Mouse (Mus musculus): Measurements from ENCODE around the gene Cd96. TPM values are rescaled to one million over a fixed set of nuclear protein-coding genes. Genes with fewer than 3 reads are reported as not detected.

Cd96 gene
- total RNA-seq (2012; rRNA removed) = not detected in 2 replicates
- polyA plus RNA-seq (2012; ENCODE audit: insufficient read depth in 1 of 2, insufficient read length in 2 of 2, low read depth in 1 of 2, low replicate concordance in 2 of 2, missing spikeins in 1 of 2) = not detected

DNA sequence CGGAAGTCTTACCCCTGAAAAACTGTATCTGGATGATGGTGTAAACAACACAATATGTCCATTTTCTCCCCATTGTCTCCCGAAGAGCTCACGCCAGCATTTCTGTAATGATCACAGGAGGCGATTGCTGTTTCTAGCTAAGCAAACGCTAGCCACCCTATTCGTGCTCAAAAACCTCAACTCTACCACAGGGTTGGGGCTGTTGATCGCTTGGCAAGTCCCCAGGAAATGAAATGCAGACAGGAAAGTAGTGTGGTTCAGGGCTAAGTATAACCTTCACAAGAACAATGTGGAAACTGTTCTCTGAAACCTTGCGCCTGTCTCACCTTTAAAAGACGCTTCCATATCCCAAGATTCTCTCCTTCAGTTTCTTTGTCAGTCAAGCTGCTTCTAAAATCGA lies at the start of gene Cd96:
TSS of gene Cd96 (minus strand) at position 232 of the 400 bp plus-strand sequence.
- no peak within 1 kb of the TSS for H3K4me3 ChIP-seq (ENCODE audit: control insufficient read depth in 1 of 2, insufficient read depth in 1 of 2, low read depth in 2 of 2, low read length in 2 of 2)
- no peaks in the 10 kb centered on the region for H3K27me3 ChIP-seq (ENCODE audit: control insufficient read depth in 1 of 2, insufficient read depth in 2 of 2, low read length in 2 of 2)
- H3K9me3 ChIP-seq (replicated peaks; ENCODE audit: insufficient read depth, low read length) = no peaks in the 10 kb centered on the region
- H3K9ac ChIP-seq (ENCODE audit: control insufficient read depth, low read depth, low read length, poor library complexity, severe bottlenecking) = no peak within 1 kb of the TSS
- no peaks in the 10 kb centered on the region for H3K79me2 ChIP-seq (ENCODE audit: control insufficient read depth, insufficient read depth, low read length, poor library complexity)
- TF ChIP-seq HCFC1 (IDR thresholded peaks at IDR 0.05; ENCODE audit: low read depth, low read length) (no peak), MAZ (IDR thresholded peaks at IDR 0.05; ENCODE audit: low read depth, low read length) (no peak), RCOR1 (IDR thresholded peaks at IDR 0.05; ENCODE audit: low read depth, low read length) (no peak), CTCF (IDR thresholded peaks at IDR 0.05 in 2 of 3, conservative IDR thresholded peaks at IDR 0.05 in 1 of 3; ENCODE audit: control insufficient read depth in 1 of 3, insufficient read depth in 1 of 3, low read depth in 2 of 3, low read length in 3 of 3, poor library complexity in 1 of 3, severe bottlenecking in 1 of 3) (no peak), CHD1 (IDR thresholded peaks at IDR 0.05; ENCODE audit: low read depth, low read length) (no peak), SIN3A (IDR thresholded peaks at IDR 0.05; ENCODE audit: low read length) (no peak), TBP (IDR thresholded peaks at IDR 0.05; ENCODE audit: low read depth, low read length) (no peak), GABPA (IDR thresholded peaks at IDR 0.05; ENCODE audit: low read depth, low read length) (no peak), ZC3H11A (IDR thresholded peaks at IDR 0.05; ENCODE audit: low read depth, low read length) (no peak), ZKSCAN1 (IDR thresholded peaks at IDR 0.05; ENCODE audit: low read depth, low read length) (no peak), MYC (IDR thresholded peaks at IDR 0.05; ENCODE audit: low read depth, low read length) (no peak), BHLHE40 (IDR thresholded peaks at IDR 0.05; ENCODE audit: borderline replicate concordance, low read depth, low read length) (no peak), MXI1 (IDR thresholded peaks at IDR 0.05; ENCODE audit: low read depth, low read length) (no peak), SMC3 (IDR thresholded peaks at IDR 0.05; ENCODE audit: low read depth, low read length) (no peak), NELFE (IDR thresholded peaks at IDR 0.05; ENCODE audit: low read depth, low read length) (no peak), USF2 (IDR thresholded peaks at IDR 0.05; ENCODE audit: borderline replicate concordance in 1 of 2, insufficient read depth in 1 of 2, low read depth in 1 of 2, low read length in 2 of 2) (no peak)
- no peaks in the 10 kb centered on the region for H3K4me1 ChIP-seq (ENCODE audit: control insufficient read depth in 1 of 2, insufficient read depth in 2 of 2, low read length in 2 of 2)
- H3K27ac ChIP-seq (ENCODE audit: control insufficient read depth, low read depth, low read length) = no peak within 1 kb of the TSS
- no peaks in the 10 kb centered on the region for H3K36me3 ChIP-seq (ENCODE audit: control insufficient read depth in 1 of 2, insufficient read depth in 2 of 2, low read length in 2 of 2)
- no peak for DNase-seq (ENCODE audit: low read depth, low spot score)

DNA sequence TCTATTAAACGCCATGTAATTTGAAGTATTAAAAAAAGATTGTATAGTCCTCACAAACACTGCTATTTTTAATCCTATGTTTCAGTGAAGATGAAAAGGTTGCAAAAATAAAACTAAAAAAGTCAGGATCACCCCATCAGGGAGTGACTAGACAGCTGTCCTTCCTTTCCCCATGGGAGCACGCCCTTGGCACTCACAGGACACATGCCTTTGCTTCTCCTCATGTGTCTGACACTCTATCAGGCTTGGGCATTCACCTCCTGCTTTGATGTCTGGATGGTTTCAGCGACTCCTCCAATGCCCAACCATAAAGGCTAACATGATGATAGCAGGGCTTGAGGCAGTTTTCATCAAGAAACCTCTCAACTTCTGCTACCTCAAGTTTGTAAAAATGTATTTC lies 46.9 kb upstream of the Cd96 start:
- no peak overlapping the region for H3K4me3 ChIP-seq (ENCODE audit: control insufficient read depth in 1 of 2, insufficient read depth in 1 of 2, low read depth in 2 of 2, low read length in 2 of 2)

More for the DNA sequence above, 46.9 kb upstream of the Cd96 start:
- Histone ChIP-seq H3K4me1 (ENCODE audit: control insufficient read depth in 1 of 2, insufficient read depth in 2 of 2, low read length in 2 of 2) (no peaks in the 10 kb centered on the region), H3K36me3 (ENCODE audit: control insufficient read depth in 1 of 2, insufficient read depth in 2 of 2, low read length in 2 of 2) (no peaks in the 10 kb centered on the region), H3K9ac (ENCODE audit: control insufficient read depth, low read depth, low read length, poor library complexity, severe bottlenecking) (no peak overlapping the region), H3K27me3 (ENCODE audit: control insufficient read depth in 1 of 2, insufficient read depth in 2 of 2, low read length in 2 of 2) (no peaks in the 10 kb centered on the region), H3K79me2 (ENCODE audit: control insufficient read depth, insufficient read depth, low read length, poor library complexity) (no peaks in the 10 kb centered on the region), H3K27ac (ENCODE audit: control insufficient read depth, low read depth, low read length) (no peak overlapping the region), H3K9me3 (replicated peaks; ENCODE audit: insufficient read depth, low read length) (no peaks in the 10 kb centered on the region)
- TF ChIP-seq HCFC1 (IDR thresholded peaks at IDR 0.05; ENCODE audit: low read depth, low read length) (no peak), RAD21 (IDR thresholded peaks at IDR 0.05; ENCODE audit: low read depth, low read length) (no peak), ZKSCAN1 (IDR thresholded peaks at IDR 0.05; ENCODE audit: low read depth, low read length) (no peak), SIN3A (IDR thresholded peaks at IDR 0.05; ENCODE audit: low read length) (no peak), POLR2A (IDR thresholded peaks at IDR 0.05; ENCODE audit: control insufficient read depth in 1 of 2, insufficient read depth in 1 of 2, low read depth in 1 of 2, low read length in 2 of 2, poor library complexity in 1 of 2) (no peak), ELF1 (IDR thresholded peaks at IDR 0.05; ENCODE audit: low read depth, low read length) (no peak), POLR2AphosphoS2 (IDR thresholded peaks at IDR 0.05; ENCODE audit: low read length) (no peak), EP300 (IDR thresholded peaks at IDR 0.05; ENCODE audit: low read depth in 1 of 2, low read length in 2 of 2) (no peak), MAX (IDR thresholded peaks at IDR 0.05; ENCODE audit: low read length) (no peak), ZC3H11A (IDR thresholded peaks at IDR 0.05; ENCODE audit: low read depth, low read length) (no peak), TBP (IDR thresholded peaks at IDR 0.05; ENCODE audit: low read depth, low read length) (no peak), TCF12 (IDR thresholded peaks at IDR 0.05; ENCODE audit: low read depth, low read length) (no peak), MAFK (IDR thresholded peaks at IDR 0.05; ENCODE audit: borderline replicate concordance, low read depth, low read length) (no peak), CTCF (IDR thresholded peaks at IDR 0.05 in 2 of 3, conservative IDR thresholded peaks at IDR 0.05 in 1 of 3; ENCODE audit: control insufficient read depth in 1 of 3, insufficient read depth in 1 of 3, low read depth in 2 of 3, low read length in 3 of 3, poor library complexity in 1 of 3, severe bottlenecking in 1 of 3) (no peak), GATA1 (IDR thresholded peaks at IDR 0.05; ENCODE audit: low read depth, low read length) (no peak), USF1 (IDR thresholded peaks at IDR 0.05; ENCODE audit: low read depth, low read length) (no peak), JUND (IDR thresholded peaks at IDR 0.05; ENCODE audit: low read depth, low read length) (no peak), ETS1 (IDR thresholded peaks at IDR 0.05; ENCODE audit: low read depth, low read length) (no peak), RCOR1 (IDR thresholded peaks at IDR 0.05; ENCODE audit: low read depth, low read length) (no peak)
- no peak for DNase-seq (ENCODE audit: low read depth, low spot score)

Data from MEL (cell line).